Mouse (Mus musculus) splenic B cell, adult 2 months (primary cell): ENCODE results near the gene Lyrm1.

Source experiments
- DNase-seq: peaks from one replicate; pipeline ENCODE4 v3.0.0-alpha.2; 2011; ENCODE audit warnings: low read depth, low spot score
- H3K27me3 ChIP-seq: 2 replicates; pipeline ENCODE4 v1.6.1; 2012; ENCODE audit warnings: mild to moderate bottlenecking, low read length, moderate library complexity, mixed read lengths; ENCODE audit not compliant: control insufficient read depth, poor library complexity, insufficient read depth, severe bottlenecking
- H3K36me3 ChIP-seq: 2 replicates; pipeline ENCODE4 v1.6.1; 2012; ENCODE audit warnings: mild to moderate bottlenecking, low read length, moderate library complexity, mixed read lengths; ENCODE audit not compliant: control insufficient read depth, poor library complexity, insufficient read depth, severe bottlenecking

Lyrm1 gene

GRCm38 (mm10) chr7:119866136-119866535, 29.5 kb upstream of the Lyrm1 start:
- H3K27me3 ChIP-seq, result no peaks in the 10 kb centered on the region
- DNase-seq, result no peak
- no peaks in the 10 kb centered on the region for H3K36me3 ChIP-seq

- H3K36me3 ChIP-seq, result no peaks in the 10 kb centered on the region
- no peaks in the 10 kb centered on the region for H3K27me3 ChIP-seq
- DNase-seq, result no peak
Measured at GRCm38 (mm10) chr7:119872204-119872603, 23.5 kb upstream of the Lyrm1 start.

DNA sequence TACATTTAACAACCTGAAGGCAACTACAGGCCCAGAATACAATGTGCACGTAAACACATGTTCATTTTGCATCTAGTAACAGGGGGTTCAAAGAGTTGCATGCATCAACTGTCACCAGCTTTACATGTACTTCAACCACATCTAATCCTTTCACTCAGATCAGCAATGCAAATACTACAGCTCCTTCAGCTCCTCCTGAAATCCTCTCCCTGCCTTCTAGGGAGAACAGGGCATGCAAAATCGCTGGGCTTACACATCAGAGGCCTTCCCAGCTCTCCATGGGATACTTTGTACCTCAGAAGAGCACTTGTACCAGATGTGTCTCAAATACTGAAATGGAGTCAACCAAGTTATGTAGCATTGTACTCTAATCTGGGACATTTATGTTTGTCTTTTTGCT, 22.6 kb upstream of the Lyrm1 start:
- H3K36me3 ChIP-seq, result no peaks in the 10 kb centered on the region
- H3K27me3 ChIP-seq, result no peaks in the 10 kb centered on the region
- no peak for DNase-seq

DNA sequence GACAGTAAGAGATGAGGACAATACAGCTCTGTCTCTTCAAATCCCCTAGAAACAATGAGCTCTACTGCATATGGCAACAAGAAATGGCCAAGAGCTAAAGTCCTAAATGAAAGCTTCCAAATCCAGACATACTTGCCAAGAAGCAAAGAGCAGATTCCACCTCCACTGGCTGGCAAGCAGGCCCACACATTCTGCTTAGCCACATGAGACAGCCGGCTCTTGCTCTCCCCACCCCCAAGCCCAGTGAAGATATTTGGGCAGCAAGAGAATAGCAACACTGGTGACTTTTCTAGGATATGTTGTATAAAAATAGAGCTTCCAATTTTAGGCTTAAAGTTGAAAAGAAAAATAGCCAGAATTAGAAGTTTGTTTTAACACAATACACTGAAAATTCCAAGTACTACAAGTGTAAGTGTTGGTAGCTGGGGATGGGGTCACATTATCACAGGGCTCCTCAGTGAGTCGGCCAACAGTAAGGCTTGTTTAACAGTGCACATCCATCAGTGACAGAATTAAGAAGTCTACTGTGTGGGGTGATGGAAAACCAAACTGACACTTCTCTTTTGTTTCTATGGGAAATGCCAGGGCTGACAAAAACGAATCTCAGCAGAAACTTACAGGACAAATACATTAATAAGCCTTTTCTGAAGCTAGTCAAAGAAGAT, 19.8 kb upstream of the Lyrm1 start:
- no peaks in the 10 kb centered on the region for H3K27me3 ChIP-seq
- DNase-seq, result no peak
- no peaks in the 10 kb centered on the region for H3K36me3 ChIP-seq

DNA sequence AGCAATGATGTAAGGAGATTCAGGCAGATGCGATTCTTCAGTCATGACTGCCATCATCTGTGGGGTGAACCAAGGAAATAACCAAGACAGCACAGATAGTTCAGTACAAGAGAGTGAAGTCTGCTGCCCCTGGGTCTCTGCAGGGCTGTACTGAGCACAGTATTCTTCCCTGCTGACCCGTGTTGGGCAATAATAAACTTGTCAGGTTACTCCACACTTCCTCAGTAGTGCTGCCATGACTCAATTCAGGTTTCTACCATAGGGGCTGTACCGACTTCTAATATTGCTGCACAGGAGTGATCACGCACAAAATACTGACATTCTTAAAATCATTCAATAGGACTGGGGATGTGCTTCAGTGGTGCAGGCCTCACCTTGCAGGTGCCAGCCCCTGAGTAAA, 16.5 kb upstream of the Lyrm1 start:
- no peaks in the 10 kb centered on the region for H3K27me3 ChIP-seq
- no peaks in the 10 kb centered on the region for H3K36me3 ChIP-seq
- DNase-seq, result no peak

DNA sequence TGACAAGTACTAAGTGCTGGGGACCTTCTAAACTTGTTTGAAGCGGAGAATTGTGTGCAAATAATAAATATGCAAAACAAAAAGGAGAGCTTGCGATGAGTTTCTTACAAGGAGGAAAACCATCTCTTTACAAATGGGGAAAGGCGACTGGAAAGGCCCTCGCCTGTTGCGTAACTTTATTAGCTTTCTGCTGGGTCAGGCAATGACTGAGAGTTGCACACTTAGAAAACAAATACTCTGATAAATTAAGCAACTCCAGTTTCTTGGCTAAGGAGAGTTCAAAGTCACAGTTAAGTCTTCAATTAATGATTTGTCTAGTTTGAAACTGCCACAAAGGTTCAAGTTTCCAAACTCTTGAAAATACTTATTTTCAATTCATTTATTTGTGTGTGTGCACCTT, 15.3 kb upstream of the Lyrm1 start:
- no peaks in the 10 kb centered on the region for H3K27me3 ChIP-seq
- no peak for DNase-seq
- no peaks in the 10 kb centered on the region for H3K36me3 ChIP-seq

- H3K27me3 ChIP-seq, result no peaks in the 10 kb centered on the region
- DNase-seq, result no peak
- H3K36me3 ChIP-seq, result no peaks in the 10 kb centered on the region
Measured at GRCm38 (mm10) chr7:119881229-119881628, 14.4 kb upstream of the Lyrm1 start.

DNA sequence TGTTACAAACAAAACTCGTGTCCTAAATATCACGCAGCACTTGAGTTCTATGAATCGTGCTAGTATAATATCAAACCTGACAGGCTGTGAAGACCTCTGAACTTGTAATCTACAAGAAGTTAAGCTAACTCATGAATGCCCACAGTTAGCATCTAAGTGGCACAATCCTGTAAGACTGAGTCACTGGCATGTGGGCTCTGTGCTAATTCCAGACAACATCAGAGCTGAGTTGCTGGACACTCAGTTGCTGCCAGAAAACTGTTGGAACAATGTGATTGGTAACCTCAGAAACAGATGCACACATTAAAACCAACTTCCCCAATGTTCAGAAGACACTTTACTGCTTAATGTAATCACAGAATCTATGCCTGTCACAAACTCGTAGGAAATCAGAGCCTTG, 7.8 kb upstream of the Lyrm1 start:
- DNase-seq, result no peak
- no peaks in the 10 kb centered on the region for H3K36me3 ChIP-seq
- no peaks in the 10 kb centered on the region for H3K27me3 ChIP-seq

DNA sequence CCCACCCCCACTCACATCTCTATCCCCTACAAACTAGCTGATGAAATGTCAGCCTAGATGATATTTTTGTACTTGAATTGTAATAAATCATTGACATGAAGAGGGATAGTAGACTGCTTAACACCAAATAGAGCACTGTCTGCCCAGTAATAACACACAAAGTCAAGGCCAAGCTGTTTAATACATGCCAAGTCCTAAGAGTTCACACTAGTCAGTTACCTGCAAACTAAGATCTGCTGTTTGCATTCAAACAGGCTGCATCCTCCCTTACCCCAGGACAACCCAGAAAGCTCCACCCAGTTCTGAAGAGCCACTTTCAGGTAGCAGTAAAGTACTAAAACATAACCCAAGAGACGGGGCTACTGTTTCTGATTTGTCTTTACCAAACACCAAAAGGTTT, 3.5 kb upstream of the Lyrm1 start:
- H3K36me3 ChIP-seq, result no peaks in the 10 kb centered on the region
- H3K27me3 ChIP-seq, result no peaks in the 10 kb centered on the region
- no peak for DNase-seq

- no peaks in the 10 kb centered on the region for H3K27me3 ChIP-seq
- no peak for DNase-seq
- H3K36me3 ChIP-seq, result no peaks in the 10 kb centered on the region
Measured at GRCm38 (mm10) chr7:119892742-119893141, 2.9 kb upstream of the Lyrm1 start.

DNA sequence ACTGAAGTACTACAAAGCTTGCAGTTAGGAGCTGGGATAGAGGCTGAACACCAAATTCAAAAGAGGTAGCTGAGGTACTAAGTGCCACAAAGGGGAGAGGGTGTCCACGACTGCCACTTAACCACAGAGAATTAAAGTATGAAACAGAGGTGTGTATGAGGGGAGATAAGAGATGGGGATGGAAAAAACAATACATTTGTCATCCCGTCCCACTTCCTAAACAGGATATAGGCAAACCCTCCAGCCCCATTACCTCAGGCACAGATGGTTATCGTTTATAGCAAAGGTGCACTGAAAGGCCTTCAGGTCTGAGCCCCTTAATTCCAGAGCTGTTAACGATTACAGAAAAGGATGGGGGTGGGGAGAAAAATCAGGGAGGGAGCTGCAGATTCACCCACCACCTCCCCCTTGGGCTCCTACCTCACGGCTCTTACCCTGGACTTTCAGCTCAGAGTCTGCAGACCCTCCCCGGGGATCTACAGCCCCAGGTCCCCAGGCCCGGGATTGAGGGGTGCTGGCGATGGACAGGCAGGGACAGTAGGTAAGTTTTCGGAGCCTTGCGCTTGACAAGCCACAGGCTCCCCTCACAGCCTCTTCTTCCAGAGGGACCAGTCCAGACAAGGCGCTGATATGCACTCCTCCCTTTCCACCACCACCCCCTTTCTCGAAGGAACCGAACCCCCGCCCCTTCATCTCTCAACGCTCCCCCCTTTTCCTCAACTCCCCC, 680 bp upstream of the Lyrm1 start:
- no peaks in the 10 kb centered on the region for H3K36me3 ChIP-seq
- H3K27me3 ChIP-seq, result no peaks in the 10 kb centered on the region
- DNase-seq, result no peak

- DNase-seq, result no peak
- no peaks in the 10 kb centered on the region for H3K27me3 ChIP-seq
- H3K36me3 ChIP-seq, result no peaks in the 10 kb centered on the region
Measured at GRCm38 (mm10) chr7:119897521-119898109, 2.0 kb downstream of the Lyrm1 start.

DNA sequence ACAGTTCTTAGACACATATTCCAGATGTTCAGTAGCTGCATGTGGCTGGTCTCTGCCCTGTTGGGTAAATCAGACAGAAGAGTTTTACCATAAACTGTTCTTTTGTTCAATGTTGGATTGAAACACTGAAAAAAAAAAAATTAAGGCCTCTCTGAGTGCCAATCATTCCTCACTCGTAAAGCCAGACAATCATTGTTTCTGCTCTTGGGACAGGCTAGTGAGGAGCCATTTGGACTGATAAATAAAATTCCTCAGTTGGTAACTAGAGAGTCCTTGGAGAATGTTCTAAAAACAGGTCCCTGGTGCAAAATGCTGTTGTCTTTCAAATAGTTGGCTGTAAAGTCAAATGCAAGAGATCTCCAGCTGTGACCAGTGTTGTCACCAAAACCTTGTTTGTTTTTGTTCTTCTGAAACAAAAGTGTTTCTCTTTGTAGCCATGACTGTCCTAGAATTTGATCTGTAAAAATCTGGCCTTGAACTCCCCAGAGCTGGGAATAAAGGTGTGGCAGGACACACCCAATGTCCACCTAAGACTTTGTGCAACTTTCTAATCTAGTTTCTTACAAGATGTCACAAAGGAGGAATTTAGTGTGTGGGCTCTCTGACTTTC, 2.7 kb downstream of the Lyrm1 start:
- DNase-seq, result no peak
- no peaks in the 10 kb centered on the region for H3K27me3 ChIP-seq
- H3K36me3 ChIP-seq, result no peaks in the 10 kb centered on the region

DNA sequence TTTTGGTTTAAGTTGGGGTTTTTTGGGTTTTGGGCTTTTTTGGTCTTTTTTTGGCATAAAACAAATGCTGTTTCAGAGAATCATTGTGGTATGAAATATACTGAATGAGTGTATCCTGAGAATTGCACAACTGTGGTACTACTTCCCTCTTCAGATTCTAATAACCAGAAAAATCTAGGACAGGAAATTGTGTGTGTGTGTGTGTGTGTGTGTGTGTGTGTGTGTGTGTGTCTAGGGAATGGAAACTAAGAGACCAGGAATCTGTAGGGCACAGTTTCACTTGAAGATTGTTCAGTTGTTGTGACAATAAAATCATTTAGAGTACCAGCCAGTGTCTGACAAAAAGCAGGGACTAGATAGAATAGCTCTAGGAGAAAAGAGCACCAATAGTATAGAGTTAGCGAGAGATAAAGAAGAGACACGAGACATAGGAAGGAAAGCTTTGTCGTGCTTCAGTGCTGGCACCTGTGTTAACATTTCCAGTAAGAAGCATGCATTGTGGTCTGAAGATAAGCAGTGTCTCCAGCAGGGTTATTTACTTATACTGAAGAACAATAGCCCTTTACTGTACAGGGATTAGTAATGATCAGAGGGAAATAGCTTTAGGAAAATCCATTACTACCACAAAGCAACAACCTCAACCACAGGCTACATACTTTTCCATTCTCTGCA, 3.9 kb downstream of the Lyrm1 start:
- DNase-seq, result no peak
- H3K36me3 ChIP-seq, result no peaks in the 10 kb centered on the region
- H3K27me3 ChIP-seq, result no peaks in the 10 kb centered on the region
